ENCODE assay signal across 24 mouse cellular contexts in genomic region chr5:148947412-148947811, GRCm38 (mm10). TPM values are rescaled to one million over a fixed set of nuclear protein-coding genes. Genes with fewer than 3 reads are reported as not detected.
DNase-seq lines count a peak whose midpoint lies in the region; ATAC-seq and TF ChIP-seq lines count a peak whose summit lies in the region.
"Had no signal": no experiment of that assay in that cellular context is flagged by ENCODE, and none has a peak within 500 bp of the region (broad histone marks: within the 10 kb centered on the region; RNA-seq: fewer than 3 reads in every experiment).

No protein-coding gene starts in this region.

- DNase-seq in testis, postnatal 10 days (ENCODE audit: low spot score), result no peak
- peak; percentile 40 for DNase-seq in induced T-regulatory cell, adult 2 months (ENCODE audit: low read depth)
- no peak for DNase-seq in heart, postnatal 10 days
- DNase-seq in layer of hippocampus, adult 8-10 months (ENCODE audit: low spot score in 2 of 2), result no peak
- DNase-seq: adrenal gland, adult 2 months; embryo, embryonic 11 days; kidney, adult 11 months had no signal

- H3K36me3 ChIP-seq in intestine, postnatal 0 days (ENCODE audit: control insufficient read depth, insufficient read depth), result no peaks in the 10 kb centered on the region
- H3K36me3 ChIP-seq in intestine, embryonic 16.5 days (ENCODE audit: control insufficient read depth, insufficient read depth, low read length), result no peaks in the 10 kb centered on the region
- H3K36me3 ChIP-seq in testis, adult 2 months (ENCODE audit: control insufficient read depth, insufficient read depth, low read length), result no peaks in the 10 kb centered on the region
- no peaks in the 10 kb centered on the region for H3K36me3 ChIP-seq in forebrain, embryonic 15.5 days
- H3K36me3 ChIP-seq: embryonic facial prominence, embryonic 13.5 days; forebrain, embryonic 12.5 days; heart, embryonic 15.5 days; hindbrain, embryonic 15.5 days; limb, embryonic 12.5 days; midbrain, embryonic 13.5 days; stomach, embryonic 15.5 days had no signal

- TF ChIP-seq CTCF in intestine, postnatal 0 days (IDR thresholded peaks at IDR 0.05; ENCODE audit: low read depth), result peak; percentile 32
- peak; percentile 41; the same call in 1 of the 2 replicates for TF ChIP-seq CTCF in testis, adult 2 months (IDR thresholded peaks at IDR 0.05; ENCODE audit: control insufficient read depth, insufficient read depth, insufficient replicate concordance, low read depth, low read length)

- ATAC-seq in intestine, postnatal 0 days, result no peak
- no peak for ATAC-seq in intestine, embryonic 16.5 days
- no peak for ATAC-seq in forebrain, embryonic 15.5 days (replicated peaks)
- ATAC-seq: midbrain, embryonic 13.5 days had no signal

- H3K9ac ChIP-seq in intestine, postnatal 0 days (ENCODE audit: low read depth, low read length), result no peak overlapping the region
- H3K9ac ChIP-seq in intestine, embryonic 16.5 days (ENCODE audit: low read depth, low read length), result no peak overlapping the region
- no peak overlapping the region for H3K9ac ChIP-seq in forebrain, embryonic 15.5 days (replicated peaks)
- H3K9ac ChIP-seq: embryonic facial prominence, embryonic 13.5 days; forebrain, embryonic 12.5 days; heart, embryonic 15.5 days; hindbrain, embryonic 15.5 days; limb, embryonic 12.5 days; midbrain, embryonic 13.5 days; stomach, embryonic 15.5 days had no signal

- H3K27me3 ChIP-seq in intestine, postnatal 0 days (replicated peaks; ENCODE audit: control insufficient read depth, insufficient read depth, low read length), result no peaks in the 10 kb centered on the region
- no peaks in the 10 kb centered on the region for H3K27me3 ChIP-seq in intestine, embryonic 16.5 days (replicated peaks; ENCODE audit: control insufficient read depth, insufficient read depth, low read length)
- no peaks in the 10 kb centered on the region for H3K27me3 ChIP-seq in testis, adult 2 months (ENCODE audit: control insufficient read depth, insufficient read depth, low read length)
- no peaks in the 10 kb centered on the region for H3K27me3 ChIP-seq in forebrain, embryonic 15.5 days
- H3K27me3 ChIP-seq: embryonic facial prominence, embryonic 13.5 days; forebrain, embryonic 12.5 days; heart, embryonic 15.5 days; hindbrain, embryonic 15.5 days; limb, embryonic 12.5 days; megakaryocyte, embryonic 14.5 days; midbrain, embryonic 13.5 days; stomach, embryonic 15.5 days had no signal

- TF ChIP-seq POLR2A in testis, adult 2 months (IDR thresholded peaks at IDR 0.05; ENCODE audit: control insufficient read depth, low read depth, low read length), result no peak

- H3K27ac ChIP-seq in intestine, postnatal 0 days (ENCODE audit: low read depth, low read length), result no peak overlapping the region
- H3K27ac ChIP-seq in intestine, embryonic 16.5 days (ENCODE audit: low read length), result no peak overlapping the region
- no peak overlapping the region for H3K27ac ChIP-seq in testis, adult 2 months (ENCODE audit: control insufficient read depth, insufficient read depth, low read depth, low read length)
- no peak overlapping the region for H3K27ac ChIP-seq in forebrain, embryonic 15.5 days (replicated peaks)
- H3K27ac ChIP-seq: embryonic facial prominence, embryonic 13.5 days; forebrain, embryonic 12.5 days; heart, embryonic 15.5 days; hindbrain, embryonic 15.5 days; limb, embryonic 12.5 days; midbrain, embryonic 13.5 days; stomach, embryonic 15.5 days had no signal

- H3K9me3 ChIP-seq in intestine, postnatal 0 days (ENCODE audit: control insufficient read depth), result no peaks in the 10 kb centered on the region
- H3K9me3 ChIP-seq in intestine, embryonic 16.5 days (ENCODE audit: control insufficient read depth, low read length), result peaks cover 1% of the 10 kb centered on the region; the same call in 1 of the 2 replicates
- H3K9me3 ChIP-seq in forebrain, embryonic 15.5 days, result no peaks in the 10 kb centered on the region
- H3K9me3 ChIP-seq: forebrain, embryonic 12.5 days; hindbrain, embryonic 15.5 days; stomach, embryonic 15.5 days had no signal

- WGBS in intestine, postnatal 0 days, result 69% methylated on average over 4 of the region's 4 CpGs
- WGBS in intestine, embryonic 16.5 days, result 82% methylated on average over 4 of the region's 4 CpGs
- 72% methylated on average over 4 of the region's 4 CpGs for WGBS in forebrain, embryonic 15.5 days

- H3K4me2 ChIP-seq in intestine, postnatal 0 days (replicated peaks; ENCODE audit: low read depth), result no peak overlapping the region
- no peak overlapping the region for H3K4me2 ChIP-seq in intestine, embryonic 16.5 days (ENCODE audit: low read depth, low read length)
- H3K4me2 ChIP-seq in forebrain, embryonic 15.5 days (replicated peaks), result no peak overlapping the region
- H3K4me2 ChIP-seq: embryonic facial prominence, embryonic 13.5 days; forebrain, embryonic 12.5 days; heart, embryonic 15.5 days; hindbrain, embryonic 15.5 days; limb, embryonic 12.5 days; midbrain, embryonic 13.5 days; stomach, embryonic 15.5 days had no signal

- no peaks in the 10 kb centered on the region for H3K4me1 ChIP-seq in intestine, postnatal 0 days (replicated peaks; ENCODE audit: control insufficient read depth, insufficient read depth, low read length)
- H3K4me1 ChIP-seq in intestine, embryonic 16.5 days (ENCODE audit: control insufficient read depth, insufficient read depth, low read length), result peaks cover 5% of the 10 kb centered on the region; the same call in 1 of the 2 replicates
- peaks cover 3% of the 10 kb centered on the region for H3K4me1 ChIP-seq in testis, adult 2 months (ENCODE audit: control insufficient read depth, insufficient read depth, low read length)
- H3K4me1 ChIP-seq in forebrain, embryonic 15.5 days, result no peaks in the 10 kb centered on the region

- H3K4me3 ChIP-seq in intestine, postnatal 0 days (ENCODE audit: low read depth, low read length), result no peak overlapping the region
- no peak overlapping the region for H3K4me3 ChIP-seq in intestine, embryonic 16.5 days (ENCODE audit: low read length)
- no peak overlapping the region for H3K4me3 ChIP-seq in testis, adult 2 months (ENCODE audit: control insufficient read depth, low read depth, low read length)
- H3K4me3 ChIP-seq in forebrain, embryonic 15.5 days, result no peak overlapping the region
- H3K4me3 ChIP-seq: embryonic facial prominence, embryonic 13.5 days; erythroblast, embryonic 14.5 days; forebrain, embryonic 12.5 days; heart, embryonic 15.5 days; hindbrain, embryonic 15.5 days; limb, embryonic 12.5 days; megakaryocyte, embryonic 14.5 days; midbrain, embryonic 13.5 days; stomach, embryonic 15.5 days had no signal

- intact Hi-C loops in heart, postnatal 10 days (cut with DNase I), result no loop called here

RNA-seq across cellular contexts. Expression of gene Katnal1, which starts 18.3 kb away (rescaled TPM):
- polyA plus RNA-seq in intestine, postnatal 0 days (2015; fragmentation: Nextera tagmentation; extraction: Ambion mirVana), result 2.7 and 2.9 TPM in 2 replicates
- 6.4 and 6.9 TPM in 2 replicates for polyA plus RNA-seq in intestine, embryonic 16.5 days (2015; fragmentation: Nextera tagmentation; extraction: Ambion mirVana)
- 47.1 and 48.3 TPM in 2 replicates for polyA plus RNA-seq in testis, adult 2 months (2012; rRNA removed)
- 1 to 10 TPM; 5.9 to 9.4 TPM for total RNA-seq in heart, postnatal 10 days (2021)
- 10 to 100 TPM; 55.4 to 73.6 (median 64.1) TPM for total RNA-seq in layer of hippocampus, adult 8-10 months (2022)
- 35.0 and 36.3 TPM in 2 replicates for polyA plus RNA-seq in forebrain, embryonic 15.5 days (2015; fragmentation: Nextera tagmentation; extraction: Ambion mirVana)

RNA-seq across cellular contexts. Expression of gene Gm42791, which starts 47.5 kb away (rescaled TPM):
- not detected in 2 replicates for polyA plus RNA-seq in intestine, postnatal 0 days (2015; fragmentation: Nextera tagmentation; extraction: Ambion mirVana)
- 0.80 and 1.0 TPM in 2 replicates for polyA plus RNA-seq in intestine, embryonic 16.5 days (2015; fragmentation: Nextera tagmentation; extraction: Ambion mirVana)
- not detected in 2 replicates for polyA plus RNA-seq in testis, adult 2 months (2012; rRNA removed)
- total RNA-seq in heart, postnatal 10 days (2021), result 1 to 10 TPM; 4.1 to 6.0 TPM
- total RNA-seq in layer of hippocampus, adult 8-10 months (2022), result 10 to 100 TPM; 20.4 to 38.3 (median 34.6) TPM
- polyA plus RNA-seq in forebrain, embryonic 15.5 days (2015; fragmentation: Nextera tagmentation; extraction: Ambion mirVana), result 5.6 and 7.4 TPM in 2 replicates
- total RNA-seq: monocyte, adult 5-6 weeks had no signal
- polyA plus RNA-seq: adrenal gland, adult 2 months; cerebellum, adult 2 months; gonadal fat pad, adult 2 months; thymus, adult 2 months had no signal
